Mouse (Mus musculus) kidney, embryonic 14.5 days (tissue): ENCODE measurements around the gene Acvr1b. TPM values are rescaled to one million over a fixed set of nuclear protein-coding genes. Genes with fewer than 3 reads are reported as not detected.

Experiments
- ATAC-seq: fragments of 200-750 bp; cut with Nextera tagmentation; 2 replicates; pipeline ENCODE4 v1.8.0; 2017; ENCODE audit warnings: moderate number of reproducible peaks, mild to moderate bottlenecking, moderate TSS enrichment, moderate library complexity; ENCODE audit not compliant: low FRiP score, low TSS enrichment
- H3K27ac ChIP-seq: fragments of 300-500 bp; sonication (generic); 2 replicates; pipeline ENCODE4 v1.5.1; 2014; ENCODE audit warnings: low read depth, mild to moderate bottlenecking, low read length, moderate library complexity, mixed read lengths
- H3K27me3 ChIP-seq: fragments of 300-500 bp; sonication (generic); 2 replicates; pipeline ENCODE4 v1.6.1; 2014; ENCODE audit warnings: mild to moderate bottlenecking, low read length; ENCODE audit not compliant: control insufficient read depth, insufficient read depth
- H3K36me3 ChIP-seq: fragments of 300-500 bp; sonication (generic); 2 replicates; pipeline ENCODE4 v1.6.1; 2014; ENCODE audit warnings: low read length, mixed read lengths; ENCODE audit not compliant: control insufficient read depth, insufficient read depth
- H3K4me1 ChIP-seq: fragments of 300-500 bp; sonication (generic); 2 replicates; pipeline ENCODE4 v1.6.1; 2014; ENCODE audit warnings: low read length, mixed read lengths; ENCODE audit not compliant: control insufficient read depth, insufficient read depth
- H3K4me2 ChIP-seq: fragments of 300-500 bp; sonication (generic); replicated peaks from 2 replicates; pipeline ENCODE4 v1.6.1; 2014; ENCODE audit warnings: low read depth, mild to moderate bottlenecking, low read length
- H3K4me3 ChIP-seq: fragments of 300-500 bp; sonication (generic); 2 replicates; pipeline ENCODE4 v1.5.1; 2014; ENCODE audit warnings: mild to moderate bottlenecking, low read length
- H3K9ac ChIP-seq: fragments of 300-500 bp; sonication (generic); 2 replicates; pipeline ENCODE4 v1.6.1; 2014; ENCODE audit warnings: low read depth, mild to moderate bottlenecking, low read length, moderate library complexity
- H3K9me3 ChIP-seq: fragments of 300-500 bp; sonication (generic); 2 replicates; pipeline ENCODE4 v1.6.1; 2016; ENCODE audit warnings: low read length; ENCODE audit not compliant: control insufficient read depth
- WGBS: fragments of 180-500 bp; shearing (Covaris S2); extraction: QIAGEN DNeasy Blood & Tissue Kit; methylation state at CpG from one replicate; pipeline ENCODE4 v1.1.7; 2014; 5-methylcytosine and 5-hydroxymethylcytosine counted together
- polyA plus RNA-seq: library from polyadenylated mRNA; unstranded; fragments of >200 nt; fragmentation: Nextera tagmentation; extraction: Ambion mirVana; gene quantifications from 2 replicates; pipeline ENCODE4 v1.2.1, GENCODE M21; 2014

The Acvr1b gene
- polyA plus RNA-seq, 1 experiment from 2014 or later, result 7.2 TPM

DNA sequence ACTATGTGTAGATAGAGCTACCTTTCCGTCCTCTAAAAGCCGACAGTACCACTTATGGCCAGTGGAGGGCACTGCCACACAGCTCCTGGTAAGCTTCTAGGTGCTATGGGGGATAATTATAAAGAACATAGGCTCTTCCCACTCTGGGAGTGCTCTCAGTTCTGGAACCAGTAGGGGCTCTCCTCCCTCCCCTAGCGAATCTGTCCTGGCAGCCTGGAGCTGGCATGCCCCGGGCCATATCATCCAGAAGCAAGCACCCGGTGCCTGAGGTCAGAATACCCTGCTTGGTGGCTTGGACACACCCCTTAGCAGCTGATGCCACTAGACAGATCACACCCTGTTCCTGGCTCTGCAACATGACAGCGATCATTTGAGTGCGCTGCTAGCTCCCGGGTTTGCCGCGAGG, 66.9 kb downstream of the Acvr1b start:
- H3K4me3 ChIP-seq, result no peak overlapping the region
- peak overlapping the region; percentile 20; the same call in 1 of the 2 replicates for H3K4me2 ChIP-seq
- H3K9ac ChIP-seq, result no peak overlapping the region
- H3K27me3 ChIP-seq, result 0 out of 2 replicates have a peak, but pooled peaks cover 3% of the 10 kb centered on the region
- no peaks in the 10 kb centered on the region for H3K9me3 ChIP-seq
- no peak overlapping the region for H3K27ac ChIP-seq
- H3K4me1 ChIP-seq, result 0 out of 2 replicates have a peak, but pooled peaks cover 12% of the 10 kb centered on the region
- WGBS, result 13% methylated on average over 10 of the region's 10 CpGs
- no peaks in the 10 kb centered on the region for H3K36me3 ChIP-seq
- peak; percentile 37; the same call in 1 of the 2 replicates for ATAC-seq

- no peak overlapping the region for H3K27ac ChIP-seq
- H3K4me2 ChIP-seq, result peak overlapping the region; percentile 20; the same call in 1 of the 2 replicates
- H3K9me3 ChIP-seq, result no peaks in the 10 kb centered on the region
- no peak for ATAC-seq
- H3K4me1 ChIP-seq, result 0 out of 2 replicates have a peak, but pooled peaks cover 10% of the 10 kb centered on the region
- 0 out of 2 replicates have a peak, but pooled peaks cover 3% of the 10 kb centered on the region for H3K27me3 ChIP-seq
- H3K36me3 ChIP-seq, result no peaks in the 10 kb centered on the region
- WGBS, result 66% methylated on average over 9 of the region's 9 CpGs
- H3K9ac ChIP-seq, result no peak overlapping the region
- H3K4me3 ChIP-seq, result no peak overlapping the region
Observed at GRCm38 (mm10) chr15:101241236-101241635, 67.4 kb downstream of the Acvr1b start.

DNA sequence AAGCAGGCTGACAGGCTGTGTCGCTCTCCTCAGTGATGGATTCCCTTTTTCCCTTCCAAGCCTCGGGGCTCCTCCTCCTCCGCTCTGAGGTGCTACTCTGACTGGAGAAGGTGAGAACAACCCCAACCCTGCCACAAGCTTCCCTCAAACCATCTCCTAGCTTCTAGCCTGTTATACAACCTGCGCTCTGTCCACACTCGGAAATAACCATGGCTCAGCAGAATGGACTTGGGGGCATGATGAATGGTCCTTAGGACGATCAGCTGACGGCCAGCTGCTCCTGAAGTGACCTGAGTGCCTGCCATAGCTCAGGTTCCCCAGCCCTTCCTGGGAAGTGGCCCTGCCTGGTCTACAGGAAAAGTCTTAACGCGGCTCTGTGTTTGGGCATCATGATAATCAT, 68.0 kb downstream of the Acvr1b start:
- H3K9me3 ChIP-seq, result no peaks in the 10 kb centered on the region
- H3K4me1 ChIP-seq, result 0 out of 2 replicates have a peak, but pooled peaks cover 10% of the 10 kb centered on the region
- H3K27ac ChIP-seq, result no peak overlapping the region
- H3K9ac ChIP-seq, result no peak overlapping the region
- no peaks in the 10 kb centered on the region for H3K36me3 ChIP-seq
- no peak for ATAC-seq
- 0 out of 2 replicates have a peak, but pooled peaks cover 3% of the 10 kb centered on the region for H3K27me3 ChIP-seq
- no peak overlapping the region for H3K4me2 ChIP-seq
- WGBS, result 62% methylated on average over 9 of the region's 9 CpGs
- no peak overlapping the region for H3K4me3 ChIP-seq

DNA sequence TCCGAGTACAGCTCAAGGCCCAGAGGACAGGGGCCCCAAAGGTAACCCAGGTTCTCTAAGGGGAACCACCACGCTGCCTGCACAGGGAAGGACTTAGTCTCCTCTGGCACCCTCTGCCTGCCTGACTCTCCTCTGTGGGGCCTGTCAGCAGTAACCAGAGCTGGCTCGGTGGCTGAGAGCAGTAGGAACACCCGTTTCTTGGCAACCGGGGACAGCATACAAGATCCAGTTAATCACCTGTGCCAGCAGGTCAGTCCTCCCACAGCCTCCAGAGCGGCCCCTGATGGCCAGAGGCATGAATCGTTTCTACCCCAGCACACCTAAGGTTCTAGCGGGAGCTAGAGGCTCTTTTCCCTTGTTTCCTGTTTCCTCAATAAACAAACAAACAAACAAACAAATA, 68.8 kb downstream of the Acvr1b start:
- H3K9ac ChIP-seq, result peak overlapping the region; percentile 18
- 0 out of 2 replicates have a peak, but pooled peaks cover 10% of the 10 kb centered on the region for H3K4me1 ChIP-seq
- H3K4me3 ChIP-seq, result no peak overlapping the region
- H3K9me3 ChIP-seq, result no peaks in the 10 kb centered on the region
- ATAC-seq, result no peak
- H3K36me3 ChIP-seq, result no peaks in the 10 kb centered on the region
- no peak overlapping the region for H3K27ac ChIP-seq
- H3K4me2 ChIP-seq, result no peak overlapping the region
- H3K27me3 ChIP-seq, result 0 out of 2 replicates have a peak, but pooled peaks cover 3% of the 10 kb centered on the region
- 13% methylated on average over 8 of the region's 8 CpGs for WGBS

- Histone ChIP-seq H3K27ac (no peak overlapping the region), H3K27me3 (no peaks in the 10 kb centered on the region)
- WGBS, result 75% methylated on average over 3 of the region's 3 CpGs
Observed at GRCm38 (mm10) chr15:101244012-101244411, 70.1 kb downstream of the Acvr1b start.

DNA sequence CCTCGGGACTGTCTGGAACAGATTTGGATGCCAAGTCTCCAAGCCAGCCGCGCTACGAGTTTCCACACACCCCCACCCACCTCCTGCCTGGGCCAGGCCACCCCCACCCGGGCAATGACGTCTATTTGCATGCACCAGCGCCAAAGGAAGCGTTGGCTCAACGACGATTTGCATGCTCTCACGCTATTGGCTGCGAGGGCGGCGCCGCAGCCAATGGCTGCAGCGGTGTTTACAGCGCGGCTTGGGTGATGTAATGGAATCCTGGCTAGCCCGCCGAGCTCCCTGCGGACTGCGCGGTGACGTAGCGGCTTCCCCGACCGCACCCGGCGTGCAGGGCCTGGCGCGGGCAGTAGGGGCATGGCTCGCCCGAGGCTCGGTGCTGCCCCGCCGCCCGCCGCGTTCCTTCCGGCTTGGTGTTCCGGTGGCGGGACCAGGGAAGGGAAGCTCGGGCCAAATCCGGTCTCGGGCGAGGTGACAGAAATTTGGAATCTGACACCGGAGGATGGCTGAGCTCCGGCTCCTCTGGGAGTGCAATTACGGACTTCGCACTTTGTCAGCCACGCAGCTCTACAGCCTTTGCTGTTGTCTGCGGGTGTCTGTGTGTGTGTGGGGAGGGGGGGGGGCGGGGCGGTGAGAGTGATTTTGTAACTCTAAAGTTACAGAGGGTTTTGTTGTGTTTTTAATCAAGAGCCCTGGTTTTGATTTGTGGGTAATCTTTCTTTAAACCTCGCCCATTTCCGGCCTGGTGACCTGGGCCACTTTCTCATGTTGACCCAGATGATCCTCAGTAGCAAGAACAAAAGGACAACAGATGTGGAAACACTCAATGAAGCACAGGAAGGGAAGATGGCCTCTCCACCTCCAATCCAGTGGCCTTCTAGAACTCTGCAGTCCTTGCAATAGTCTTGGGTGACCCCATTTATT, 72.6 kb downstream of the Acvr1b start:
- 0 out of 2 replicates have a peak, but pooled peaks cover 3% of the 10 kb centered on the region for H3K4me1 ChIP-seq
- H3K27me3 ChIP-seq, result no peaks in the 10 kb centered on the region
- H3K9ac ChIP-seq, result peak overlapping the region; percentile 58
- ATAC-seq, result peak; percentile 98
- H3K4me2 ChIP-seq, result peak overlapping the region; percentile 50
- no peaks in the 10 kb centered on the region for H3K9me3 ChIP-seq
- peak overlapping the region; percentile 32 for H3K4me3 ChIP-seq
- H3K36me3 ChIP-seq, result no peaks in the 10 kb centered on the region
- peak overlapping the region; percentile 68 for H3K27ac ChIP-seq
- 1% methylated on average over 55 of the region's 56 CpGs for WGBS

More at GRCm38 (mm10) chr15:101244012-101244411, 70.1 kb downstream of the Acvr1b start:
- Histone ChIP-seq H3K36me3 (no peaks in the 10 kb centered on the region), H3K4me2 (no peak overlapping the region), H3K9ac (no peak overlapping the region), H3K4me3 (no peak overlapping the region), H3K4me1 (0 out of 2 replicates have a peak, but pooled peaks cover 10% of the 10 kb centered on the region), H3K9me3 (no peaks in the 10 kb centered on the region)
- no peak for ATAC-seq

GRCm38 (mm10) chr15:101247155-101247498, 73.3 kb downstream of the Acvr1b start:
- H3K27ac ChIP-seq, result no peak overlapping the region
- H3K36me3 ChIP-seq, result no peaks in the 10 kb centered on the region
- no peak overlapping the region for H3K9ac ChIP-seq
- 0 out of 2 replicates have a peak, but pooled peaks cover 2% of the 10 kb centered on the region for H3K4me1 ChIP-seq
- no peaks in the 10 kb centered on the region for H3K27me3 ChIP-seq
- WGBS, result 81% methylated on average over 1 of the region's 1 CpGs
- H3K4me2 ChIP-seq, result peak overlapping the region; percentile 50; the same call in 1 of the 2 replicates
- no peak for ATAC-seq
- H3K9me3 ChIP-seq, result no peaks in the 10 kb centered on the region
- no peak overlapping the region for H3K4me3 ChIP-seq

- H3K9me3 ChIP-seq, result no peaks in the 10 kb centered on the region
- no peak overlapping the region for H3K4me2 ChIP-seq
- H3K27me3 ChIP-seq, result no peaks in the 10 kb centered on the region
- no peak overlapping the region for H3K27ac ChIP-seq
- H3K4me3 ChIP-seq, result no peak overlapping the region
- H3K4me1 ChIP-seq, result no peaks in the 10 kb centered on the region
- no peak overlapping the region for H3K9ac ChIP-seq
- no peaks in the 10 kb centered on the region for H3K36me3 ChIP-seq
- 67% methylated on average over 5 of the region's 5 CpGs for WGBS
- no peak for ATAC-seq
Observed at GRCm38 (mm10) chr15:101248029-101248710, 74.3 kb downstream of the Acvr1b start.
